Mouse (Mus musculus) stomach, embryonic 14.5 days (tissue): ENCODE results near the gene Nln. TPM values are rescaled to one million over a fixed set of nuclear protein-coding genes. Genes with fewer than 3 reads are reported as not detected.

Experiments used
- ATAC-seq: fragments of 200-750 bp; cut with Nextera tagmentation; 2 replicates; pipeline ENCODE4 v1.8.0; 2017; ENCODE audit warnings: low read depth, moderate TSS enrichment; ENCODE audit not compliant: insufficient number of reproducible peaks, insufficient read depth, low FRiP score
- H3K27ac ChIP-seq: fragments of 300-500 bp; sonication (generic); 2 replicates; pipeline ENCODE4 v1.5.1; 2014; ENCODE audit warnings: mild to moderate bottlenecking, low read length, moderate library complexity, mixed read lengths
- H3K27me3 ChIP-seq: fragments of 300-500 bp; sonication (generic); 2 replicates; pipeline ENCODE4 v1.6.1; 2014; ENCODE audit warnings: low read length, control low read depth, mixed read lengths; ENCODE audit not compliant: control insufficient read depth, insufficient read depth
- H3K36me3 ChIP-seq: fragments of 300-500 bp; sonication (generic); 2 replicates; pipeline ENCODE4 v1.6.1; 2014; ENCODE audit warnings: mild to moderate bottlenecking, control low read depth, low read length, moderate library complexity, mixed read lengths; ENCODE audit not compliant: control insufficient read depth, insufficient read depth
- H3K4me1 ChIP-seq: fragments of 300-500 bp; sonication (generic); 2 replicates; pipeline ENCODE4 v1.6.1; 2014; ENCODE audit warnings: low read length, control low read depth, mixed read lengths; ENCODE audit not compliant: control insufficient read depth, insufficient read depth
- H3K4me2 ChIP-seq: fragments of 300-500 bp; sonication (generic); replicated peaks from 2 replicates; pipeline ENCODE4 v1.6.1; 2014; ENCODE audit warnings: low read depth, low read length, control low read depth
- H3K4me3 ChIP-seq: fragments of 300-500 bp; sonication (generic); 2 replicates; pipeline ENCODE4 v1.5.1; 2014; ENCODE audit warnings: low read depth, low read length, control low read depth
- H3K9ac ChIP-seq: fragments of 300-500 bp; sonication (generic); replicated peaks from 2 replicates; pipeline ENCODE4 v1.6.1; 2014; ENCODE audit warnings: low read depth, mild to moderate bottlenecking, control low read depth, low read length, moderate library complexity, mixed read lengths
- H3K9me3 ChIP-seq: fragments of 300-500 bp; sonication (generic); 2 replicates; pipeline ENCODE4 v1.6.1; 2016; ENCODE audit warnings: low read depth, low read length, control low read depth; ENCODE audit not compliant: control insufficient read depth
- WGBS: fragments of 180-500 bp; shearing (Covaris S2); extraction: QIAGEN DNeasy Blood & Tissue Kit; methylation state at CpG from one replicate; pipeline ENCODE4 v1.1.7; 2014; 5-methylcytosine and 5-hydroxymethylcytosine counted together
- polyA plus RNA-seq: library from polyadenylated mRNA; unstranded; fragments of >200 nt; fragmentation: Nextera tagmentation; extraction: Ambion mirVana; gene quantifications from 2 replicates; pipeline ENCODE4 v1.2.1, GENCODE M21; 2014

The Nln gene
- polyA plus RNA-seq, 1 experiment from 2014 or later, result 22.9 TPM

GRCm38 (mm10) chr13:103982376-103982775 lies 127.0 kb downstream of the Nln start:
- no peak overlapping the region for H3K27ac ChIP-seq
- H3K4me3 ChIP-seq, result no peak overlapping the region
- H3K36me3 ChIP-seq, result no peaks in the 10 kb centered on the region
- 0 out of 2 replicates have a peak, but pooled peaks cover 3% of the 10 kb centered on the region for H3K9me3 ChIP-seq
- no peak overlapping the region for H3K9ac ChIP-seq
- 96% methylated on average over 3 of the region's 3 CpGs for whole genome bisulfite sequencing
- H3K27me3 ChIP-seq, result no peaks in the 10 kb centered on the region
- no peak overlapping the region for H3K4me2 ChIP-seq
- H3K4me1 ChIP-seq, result peaks cover 17% of the 10 kb centered on the region
- no peak for ATAC-seq

DNA sequence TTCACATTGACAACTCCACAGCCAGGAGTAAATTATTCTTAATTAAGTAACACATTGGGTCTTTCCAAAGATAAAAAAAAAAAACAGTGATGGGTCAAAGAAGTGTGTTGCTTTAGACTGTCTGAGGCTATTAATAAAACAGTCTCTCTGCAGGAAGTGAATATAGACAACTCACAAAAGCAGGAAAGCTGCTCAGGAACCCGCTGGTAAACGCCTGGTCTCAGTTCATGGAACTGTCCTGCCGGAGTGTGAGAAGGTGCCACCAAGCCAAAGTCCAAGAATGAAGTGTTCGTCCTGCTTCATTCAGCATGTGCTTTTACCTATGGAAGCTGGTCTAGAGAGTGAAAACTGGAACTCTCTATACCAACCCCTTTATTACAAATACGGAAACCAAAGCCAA lies 129.0 kb downstream of the Nln start:
- 93% methylated on average over 5 of the region's 5 CpGs for WGBS
- Histone ChIP-seq H3K36me3 (no peaks in the 10 kb centered on the region), H3K27me3 (no peaks in the 10 kb centered on the region), H3K4me3 (no peak overlapping the region), H3K9ac (no peak overlapping the region), H3K4me2 (no peak overlapping the region), H3K27ac (no peak overlapping the region), H3K4me1 (peaks cover 9% of the 10 kb centered on the region; the same call in 1 of the 2 replicates), H3K9me3 (0 out of 2 replicates have a peak, but pooled peaks cover 3% of the 10 kb centered on the region)
- ATAC-seq, result no peak

GRCm38 (mm10) chr13:103978286-103978866 lies 131.0 kb downstream of the Nln start:
- 35% methylated on average over 5 of the region's 5 CpGs for WGBS
- H3K9me3 ChIP-seq, result 0 out of 2 replicates have a peak, but pooled peaks cover 3% of the 10 kb centered on the region
- H3K4me2 ChIP-seq, result no peak overlapping the region
- H3K27me3 ChIP-seq, result no peaks in the 10 kb centered on the region
- H3K4me3 ChIP-seq, result no peak overlapping the region
- no peak overlapping the region for H3K9ac ChIP-seq
- peaks cover 9% of the 10 kb centered on the region; the same call in 1 of the 2 replicates for H3K4me1 ChIP-seq
- no peaks in the 10 kb centered on the region for H3K36me3 ChIP-seq
- peak overlapping the region; percentile 66 for H3K27ac ChIP-seq
- peak; percentile 53; the same call in 1 of the 2 replicates for ATAC-seq

DNA sequence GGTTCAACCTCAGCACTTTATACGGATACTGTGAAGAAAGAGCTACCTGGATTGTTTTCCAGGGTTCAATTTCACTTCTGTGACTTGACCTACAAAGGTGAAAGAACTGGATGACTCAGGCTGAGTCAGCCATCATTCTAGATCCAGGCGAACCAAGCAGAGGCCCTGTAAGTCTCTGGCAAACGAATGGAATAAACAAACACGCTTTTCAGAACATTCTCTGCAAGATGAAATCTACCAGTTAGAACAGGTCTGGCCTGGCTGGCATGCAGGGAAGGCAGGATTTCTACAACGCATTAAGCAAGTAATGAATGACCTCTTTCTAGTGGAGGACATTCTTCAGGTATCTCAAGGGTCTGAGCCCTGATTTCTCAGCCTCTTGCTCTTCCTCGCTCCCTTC lies 131.6 kb downstream of the Nln start:
- Histone ChIP-seq H3K36me3 (no peaks in the 10 kb centered on the region), H3K27ac (peak overlapping the region; percentile 66), H3K9ac (no peak overlapping the region), H3K27me3 (no peaks in the 10 kb centered on the region), H3K9me3 (0 out of 2 replicates have a peak, but pooled peaks cover 3% of the 10 kb centered on the region), H3K4me3 (no peak overlapping the region), H3K4me1 (peaks cover 9% of the 10 kb centered on the region; the same call in 1 of the 2 replicates), H3K4me2 (no peak overlapping the region)
- peak; percentile 44; the same call in 1 of the 2 replicates for ATAC-seq
- 29% methylated on average over 6 of the region's 6 CpGs for WGBS

DNA sequence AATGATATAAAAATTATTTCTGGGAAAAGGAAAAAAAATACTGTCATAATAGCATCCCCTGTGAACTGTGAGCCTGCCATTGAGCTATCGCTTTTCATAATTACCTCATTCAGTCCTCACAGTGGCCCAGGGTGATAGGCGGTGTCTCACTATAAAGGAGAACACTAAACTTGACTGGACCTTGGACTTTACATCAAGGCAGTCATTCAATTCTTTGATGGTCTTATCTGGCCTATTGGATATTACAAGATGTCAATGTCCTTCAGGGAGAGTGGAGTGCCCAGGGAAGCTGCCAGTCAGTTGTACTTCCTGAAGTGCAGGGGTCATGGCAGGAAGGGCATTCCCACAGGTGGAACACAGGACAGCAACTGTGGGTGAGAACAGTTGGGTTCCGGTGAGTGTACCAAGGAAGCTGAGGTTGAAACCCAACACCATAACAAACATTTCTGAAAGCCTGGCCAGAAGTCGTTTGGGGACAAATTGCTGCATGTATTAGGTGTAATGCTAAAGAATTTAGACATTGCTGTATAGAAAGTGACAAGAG lies 133.2 kb downstream of the Nln start:
- ATAC-seq, result no peak
- 79% methylated on average over 4 of the region's 4 CpGs for WGBS

GRCm38 (mm10) chr13:103975101-103975500 lies 134.3 kb downstream of the Nln start:
- WGBS, result 61% methylated on average over 10 of the region's 10 CpGs
- no peak overlapping the region for H3K4me2 ChIP-seq
- no peaks in the 10 kb centered on the region for H3K9me3 ChIP-seq
- no peaks in the 10 kb centered on the region for H3K27me3 ChIP-seq
- no peaks in the 10 kb centered on the region for H3K36me3 ChIP-seq
- H3K4me1 ChIP-seq, result peaks cover 9% of the 10 kb centered on the region; the same call in 1 of the 2 replicates
- no peak overlapping the region for H3K4me3 ChIP-seq
- ATAC-seq, result no peak
- H3K27ac ChIP-seq, result peak overlapping the region; percentile 69; the same call in 1 of the 2 replicates
- H3K9ac ChIP-seq, result no peak overlapping the region

More for the DNA sequence above, 133.2 kb downstream of the Nln start:
- Histone ChIP-seq H3K27ac (no peak overlapping the region), H3K4me3 (no peak overlapping the region), H3K9me3 (no peaks in the 10 kb centered on the region), H3K36me3 (no peaks in the 10 kb centered on the region), H3K9ac (no peak overlapping the region), H3K27me3 (no peaks in the 10 kb centered on the region), H3K4me2 (no peak overlapping the region), H3K4me1 (peaks cover 9% of the 10 kb centered on the region; the same call in 1 of the 2 replicates)

- Histone ChIP-seq H3K9ac (no peak overlapping the region), H3K9me3 (no peaks in the 10 kb centered on the region), H3K4me3 (no peak overlapping the region), H3K36me3 (no peaks in the 10 kb centered on the region), H3K27me3 (no peaks in the 10 kb centered on the region), H3K4me1 (peaks cover 9% of the 10 kb centered on the region; the same call in 1 of the 2 replicates), H3K4me2 (no peak overlapping the region), H3K27ac (no peak overlapping the region)
- 37% methylated on average over 5 of the region's 5 CpGs for WGBS
- no peak for ATAC-seq
Measured at GRCm38 (mm10) chr13:103973977-103974376, 135.4 kb downstream of the Nln start.
